Mouse (Mus musculus) MEL (cell line): ENCODE data around the gene Hmga1. TPM values are rescaled to one million over a fixed set of nuclear protein-coding genes. Genes with fewer than 3 reads are reported as not detected.

ENCODE experiments used
- DNase-seq: peaks from one replicate; pipeline ENCODE4 v3.0.0; 2011; ENCODE audit warnings: low read depth, low spot score
- H3K27ac ChIP-seq: 2 replicates; pipeline ENCODE4 v1.5.1; 2012; ENCODE audit warnings: low read depth, mild to moderate bottlenecking, control low read depth, low read length, moderate library complexity; ENCODE audit not compliant: control insufficient read depth
- H3K27me3 ChIP-seq, 2 experiments: fragments of 150-350 bp in 1 of 2; sonication (generic) in 1 of 2; 2 replicates each; pipeline ENCODE4 v1.6.1; 2012; ENCODE audit warnings: low read length in 2 of 2, mild to moderate bottlenecking in 2 of 2, improper control_type of control experiment in 1 of 2, moderate library complexity in 1 of 2; ENCODE audit not compliant: insufficient read depth in 2 of 2, control insufficient read depth in 1 of 2
- H3K36me3 ChIP-seq, 2 experiments: 2 replicates each; pipeline ENCODE4 v1.6.1; 2012 to 2014; ENCODE audit warnings: low read length in 2 of 2, improper control_type of control experiment in 1 of 2, inconsistent platforms in 1 of 2, mild to moderate bottlenecking in 1 of 2; ENCODE audit not compliant: insufficient read depth in 2 of 2, control insufficient read depth in 1 of 2
- H3K4me1 ChIP-seq, 2 experiments: fragments of 150-350 bp in 1 of 2; sonication (generic) in 1 of 2; 2 replicates each; pipeline ENCODE4 v1.6.1; 2012; ENCODE audit warnings: low read length in 2 of 2, improper control_type of control experiment in 1 of 2, mild to moderate bottlenecking in 1 of 2; ENCODE audit not compliant: insufficient read depth in 2 of 2, control insufficient read depth in 1 of 2
- H3K4me3 ChIP-seq, 2 experiments: fragments of 150-350 bp in 1 of 2; sonication (generic) in 1 of 2; 2 replicates each; pipeline ENCODE4 v1.5.1; 2012; ENCODE audit warnings: low read depth in 2 of 2, low read length in 2 of 2, mild to moderate bottlenecking in 2 of 2, moderate library complexity in 2 of 2, control low read depth in 1 of 2, improper control_type of control experiment in 1 of 2; ENCODE audit not compliant: control insufficient read depth in 1 of 2, insufficient read depth in 1 of 2
- H3K79me2 ChIP-seq: 2 replicates; pipeline ENCODE4 v1.6.1; 2012; ENCODE audit warnings: mild to moderate bottlenecking, low read length, moderate library complexity; ENCODE audit not compliant: control insufficient read depth, poor library complexity, insufficient read depth
- H3K9ac ChIP-seq: 2 replicates; pipeline ENCODE4 v1.6.1; 2012; ENCODE audit warnings: low read depth, mild to moderate bottlenecking, control low read depth, low read length, moderate library complexity; ENCODE audit not compliant: control insufficient read depth, poor library complexity, severe bottlenecking
- H3K9me3 ChIP-seq: fragments of 150-350 bp; sonication (generic); replicated peaks from 2 replicates; pipeline ENCODE4 v1.6.1; 2012; ENCODE audit warnings: mild to moderate bottlenecking, low read length, improper control_type of control experiment, moderate library complexity; ENCODE audit not compliant: insufficient read depth
- BHLHE40 ChIP-seq: IDR thresholded peaks from 2 replicates; pipeline ENCODE4 v1.6.1; 2012; ENCODE audit warnings: low read depth, mild to moderate bottlenecking, inconsistent platforms, low read length, improper control_type of control experiment, borderline replicate concordance
- CHD2 ChIP-seq: IDR thresholded peaks from 2 replicates; pipeline ENCODE4 v1.6.1; 2011; ENCODE audit warnings: low read length, improper control_type of control experiment
- E2F4 ChIP-seq: IDR thresholded peaks from 2 replicates; pipeline ENCODE4 v1.6.1; 2011; ENCODE audit warnings: low read depth, low read length, improper control_type of control experiment, borderline replicate concordance
- ELF1 ChIP-seq: IDR thresholded peaks from 2 replicates; pipeline ENCODE4 v1.6.1; 2014; ENCODE audit warnings: low read depth, mild to moderate bottlenecking, inconsistent platforms, low read length, improper control_type of control experiment, moderate library complexity
- JUND ChIP-seq: IDR thresholded peaks from 2 replicates; pipeline ENCODE4 v1.6.1; 2011; ENCODE audit warnings: low read depth, mild to moderate bottlenecking, improper control_type of control experiment, low read length
- KAT2A ChIP-seq: conservative IDR thresholded peaks from 2 replicates; pipeline ENCODE4 v1.6.1; 2012; ENCODE audit warnings: low read depth, low read length, improper control_type of control experiment, inconsistent platforms
- MAFK ChIP-seq: IDR thresholded peaks from 2 replicates; pipeline ENCODE4 v1.6.1; 2011; ENCODE audit warnings: low read depth, mild to moderate bottlenecking, low read length, improper control_type of control experiment, borderline replicate concordance
- MAZ ChIP-seq: IDR thresholded peaks from 2 replicates; pipeline ENCODE4 v1.6.1; 2012; ENCODE audit warnings: low read depth, mild to moderate bottlenecking, inconsistent platforms, low read length, improper control_type of control experiment
- MYB ChIP-seq: IDR thresholded peaks from 2 replicates; pipeline ENCODE4 v1.6.1; 2011; ENCODE audit warnings: mild to moderate bottlenecking, low read depth, low read length, improper control_type of control experiment
- MYC ChIP-seq: IDR thresholded peaks from 2 replicates; pipeline ENCODE4 v1.6.1; 2011; ENCODE audit warnings: low read depth, mild to moderate bottlenecking, low read length, improper control_type of control experiment, moderate library complexity
- NELFE ChIP-seq: IDR thresholded peaks from 2 replicates; pipeline ENCODE4 v1.6.1; 2011; ENCODE audit warnings: low read depth, low read length, improper control_type of control experiment
- RAD21 ChIP-seq: IDR thresholded peaks from 2 replicates; pipeline ENCODE4 v1.6.1; 2011; ENCODE audit warnings: mild to moderate bottlenecking, low read depth, low read length, improper control_type of control experiment
- RCOR1 ChIP-seq: IDR thresholded peaks from 2 replicates; pipeline ENCODE4 v1.6.1; 2012; ENCODE audit warnings: low read depth, mild to moderate bottlenecking, inconsistent platforms, low read length, improper control_type of control experiment
- SIN3A ChIP-seq: IDR thresholded peaks from 2 replicates; pipeline ENCODE4 v1.6.1; 2012; ENCODE audit warnings: low read length, improper control_type of control experiment, inconsistent platforms
- TCF12 ChIP-seq: IDR thresholded peaks from 2 replicates; pipeline ENCODE4 v1.6.1; 2014; ENCODE audit warnings: low read depth, mild to moderate bottlenecking, inconsistent platforms, low read length, improper control_type of control experiment, moderate library complexity
- ZMIZ1 ChIP-seq: IDR thresholded peaks from 2 replicates; pipeline ENCODE4 v1.6.1; 2012; ENCODE audit warnings: low read depth, mild to moderate bottlenecking, inconsistent platforms, low read length, improper control_type of control experiment, moderate library complexity
- ZNF384 ChIP-seq: IDR thresholded peaks from 2 replicates; pipeline ENCODE4 v1.6.1; 2012; ENCODE audit warnings: low read depth, mild to moderate bottlenecking, inconsistent platforms, low read length, improper control_type of control experiment
- polyA plus RNA-seq, 2 experiments: library from polyadenylated mRNA; stranded (reverse) in 1 of 2; unstranded in 1 of 2; fragments of >175 nt in 1 of 2; fragments of >200 nt in 1 of 2; gene quantifications; 2 replicates each; pipeline versions ENCODE4 v1.2.1 to v1.2.4; 2012; ENCODE audit warnings: low replicate concordance in 2 of 2, low read depth in 1 of 2; ENCODE audit not compliant: insufficient read length in 2 of 2, insufficient read depth in 1 of 2, missing spikeins in 1 of 2
- total RNA-seq: library from RNA; depleted of rRNA; stranded (reverse); fragments of 300-350 nt; gene quantifications from 2 replicates; pipeline ENCODE4 v1.2.3, GENCODE M21; 2012

Gene Hmga1
- total and polyA plus RNA-seq, 3 experiments, result 96.0 to 112 TPM; not detected in 1

- no peaks in the 10 kb centered on the region for H3K9me3 ChIP-seq
- H3K4me1 ChIP-seq, result no peaks in the 10 kb centered on the region
- DNase-seq, result no peak
- H3K79me2 ChIP-seq, result peaks cover 34% of the 10 kb centered on the region
- TF ChIP-seq E2F4 (no peak), TCF12 (no peak), MAZ (no peak), NELFE (no peak), RAD21 (no peak), MAFK (no peak), KAT2A (no peak), CHD2 (no peak), ZMIZ1 (no peak), BHLHE40 (no peak), JUND (no peak), ZNF384 (no peak)
- no peak overlapping the region for H3K27ac ChIP-seq
- peaks cover 0 to 3% of the 10 kb centered on the region in 2 experiments; a peak in 1 of 4 replicates for H3K36me3 ChIP-seq
- H3K4me3 ChIP-seq, result no peak overlapping the region
- H3K9ac ChIP-seq, result no peak overlapping the region
- no peaks in the 10 kb centered on the region for H3K27me3 ChIP-seq
These were observed 39.5 kb downstream of the Hmga1 start for GRCm38 (mm10) chr17:27595659-27596375.

DNA sequence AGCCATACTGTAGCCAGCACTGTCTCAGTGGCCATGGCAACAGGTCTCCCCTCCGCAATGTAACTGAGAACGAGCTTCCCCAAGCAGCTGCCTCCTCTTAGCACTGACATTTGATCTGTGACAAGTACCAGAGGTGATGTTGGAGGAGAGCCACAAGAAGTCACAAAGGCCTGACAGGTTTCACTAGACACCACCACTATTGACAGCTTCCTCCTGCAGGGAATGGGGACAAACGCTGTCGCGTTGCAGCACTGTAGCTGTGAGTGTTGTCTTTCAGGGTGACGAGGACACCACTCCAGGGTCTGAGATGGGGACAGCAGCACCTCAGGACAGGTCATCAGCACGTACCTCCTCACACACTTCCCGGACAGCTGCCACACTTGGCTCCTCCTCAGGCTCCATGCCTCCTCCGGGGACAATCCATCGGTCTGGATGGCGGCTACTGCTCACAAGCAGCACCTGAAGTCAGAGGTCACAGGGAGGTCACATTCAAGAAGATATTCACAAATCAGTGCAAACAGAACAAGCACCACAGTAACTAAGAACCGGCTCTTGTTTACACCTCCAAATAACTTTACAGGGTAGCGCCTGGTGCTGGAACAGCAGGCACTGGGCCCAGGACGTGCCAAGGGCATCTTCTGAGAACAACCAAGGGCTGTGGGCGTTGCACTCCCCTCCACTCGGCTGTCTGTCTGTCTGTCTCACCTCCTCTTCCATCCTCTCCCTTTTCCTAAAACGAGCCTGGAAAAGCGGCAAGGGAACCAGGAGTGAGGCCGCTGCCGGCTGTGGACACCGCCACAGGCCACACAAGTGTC lies 40.3 kb downstream of the Hmga1 start:
- Histone ChIP-seq H3K27me3 (no peaks in the 10 kb centered on the region), H3K27ac (no peak overlapping the region), H3K4me3 (no peak overlapping the region), H3K36me3 (peaks cover 0 to 3% of the 10 kb centered on the region in 2 experiments; a peak in 1 of 4 replicates), H3K9me3 (no peaks in the 10 kb centered on the region), H3K9ac (no peak overlapping the region), H3K4me1 (no peaks in the 10 kb centered on the region), H3K79me2 (peaks cover 41% of the 10 kb centered on the region)
- TF ChIP-seq RCOR1 (no peak), MYC (no peak), MYB (no peak), SIN3A (no peak), ELF1 (no peak)
- DNase-seq, result no peak
